Mouse (Mus musculus): ENCODE results near the gene Agfg2. TPM values are rescaled to one million over a fixed set of nuclear protein-coding genes. Genes with fewer than 3 reads are reported as not detected.
A peak's percentile ranks its signal among the peaks of the same experiment; 100 is the strongest.

Agfg2 gene
- polyA plus RNA-seq, 1 experiment from 2014 or later, result 19.0 TPM

GRCm38 (mm10) chr5:137673015-137673414, 11.5 kb downstream of the Agfg2 start:
- 70% methylated on average over 6 of the region's 6 CpGs for WGBS
- no peak for ATAC-seq (ENCODE audit: insufficient read depth, low FRiP score)
- Histone ChIP-seq H3K27me3 (ENCODE audit: control insufficient read depth, insufficient read depth, low read length) (no peaks in the 10 kb centered on the region), H3K27ac (ENCODE audit: low read length) (no peak overlapping the region; the same call in 1 of the 2 replicates), H3K9me3 (replicated peaks; ENCODE audit: control insufficient read depth, low read length) (no peaks in the 10 kb centered on the region), H3K9ac (ENCODE audit: low read length) (no peak overlapping the region), H3K36me3 (ENCODE audit: control insufficient read depth, insufficient read depth, low read length) (no peaks in the 10 kb centered on the region), H3K4me3 (replicated peaks; ENCODE audit: low read length) (no peak overlapping the region), H3K4me1 (ENCODE audit: control insufficient read depth, insufficient read depth, low read length) (peaks cover 28% of the 10 kb centered on the region), H3K4me2 (ENCODE audit: low read depth, low read length) (no peak overlapping the region)

GRCm38 (mm10) chr5:137672361-137672760, 12.2 kb downstream of the Agfg2 start:
- Histone ChIP-seq H3K9me3 (replicated peaks; ENCODE audit: control insufficient read depth, low read length) (no peaks in the 10 kb centered on the region), H3K4me2 (ENCODE audit: low read depth, low read length) (no peak overlapping the region), H3K36me3 (ENCODE audit: control insufficient read depth, insufficient read depth, low read length) (0 out of 2 replicates have a peak, but pooled peaks cover 2% of the 10 kb centered on the region), H3K27ac (ENCODE audit: low read length) (peak overlapping the region; percentile 86), H3K4me3 (replicated peaks; ENCODE audit: low read length) (no peak overlapping the region), H3K9ac (ENCODE audit: low read length) (no peak overlapping the region), H3K27me3 (ENCODE audit: control insufficient read depth, insufficient read depth, low read length) (no peaks in the 10 kb centered on the region), H3K4me1 (ENCODE audit: control insufficient read depth, insufficient read depth, low read length) (peaks cover 28% of the 10 kb centered on the region)
- no peak for ATAC-seq (ENCODE audit: insufficient read depth, low FRiP score)
- 74% methylated on average over 5 of the region's 5 CpGs for WGBS

GRCm38 (mm10) chr5:137671443-137672240, 12.9 kb downstream of the Agfg2 start:
- ATAC-seq (ENCODE audit: insufficient read depth, low FRiP score), result peak; percentile 80
- 8% methylated on average over 9 of the region's 9 CpGs for WGBS
- Histone ChIP-seq H3K9me3 (replicated peaks; ENCODE audit: control insufficient read depth, low read length) (no peaks in the 10 kb centered on the region), H3K27ac (ENCODE audit: low read length) (peak overlapping the region; percentile 86), H3K4me2 (ENCODE audit: low read depth, low read length) (peak overlapping the region; percentile 9; the same call in 1 of the 2 replicates), H3K27me3 (ENCODE audit: control insufficient read depth, insufficient read depth, low read length) (no peaks in the 10 kb centered on the region), H3K4me1 (ENCODE audit: control insufficient read depth, insufficient read depth, low read length) (peaks cover 28% of the 10 kb centered on the region), H3K4me3 (replicated peaks; ENCODE audit: low read length) (no peak overlapping the region), H3K36me3 (ENCODE audit: control insufficient read depth, insufficient read depth, low read length) (0 out of 2 replicates have a peak, but pooled peaks cover 4% of the 10 kb centered on the region), H3K9ac (ENCODE audit: low read length) (peak overlapping the region; percentile 52)

GRCm38 (mm10) chr5:137670240-137670639, 14.3 kb downstream of the Agfg2 start:
- no peak for ATAC-seq (ENCODE audit: insufficient read depth, low FRiP score)
- Histone ChIP-seq H3K36me3 (ENCODE audit: control insufficient read depth, insufficient read depth, low read length) (peaks cover 10% of the 10 kb centered on the region; the same call in 1 of the 2 replicates), H3K9me3 (replicated peaks; ENCODE audit: control insufficient read depth, low read length) (no peaks in the 10 kb centered on the region), H3K27ac (ENCODE audit: low read length) (peak overlapping the region; percentile 48; the same call in 1 of the 2 replicates), H3K4me3 (replicated peaks; ENCODE audit: low read length) (no peak overlapping the region), H3K4me2 (ENCODE audit: low read depth, low read length) (no peak overlapping the region), H3K27me3 (ENCODE audit: control insufficient read depth, insufficient read depth, low read length) (no peaks in the 10 kb centered on the region), H3K4me1 (ENCODE audit: control insufficient read depth, insufficient read depth, low read length) (peaks cover 28% of the 10 kb centered on the region), H3K9ac (ENCODE audit: low read length) (no peak overlapping the region)
- WGBS, result 82% methylated on average over 1 of the region's 1 CpGs

- Histone ChIP-seq H3K36me3 (ENCODE audit: control insufficient read depth, insufficient read depth, low read length) (peaks cover 12% of the 10 kb centered on the region; the same call in 1 of the 2 replicates), H3K4me3 (replicated peaks; ENCODE audit: low read length) (no peak overlapping the region), H3K27me3 (ENCODE audit: control insufficient read depth, insufficient read depth, low read length) (no peaks in the 10 kb centered on the region), H3K9ac (ENCODE audit: low read length) (no peak overlapping the region), H3K9me3 (replicated peaks; ENCODE audit: control insufficient read depth, low read length) (no peaks in the 10 kb centered on the region), H3K4me2 (ENCODE audit: low read depth, low read length) (0 out of 2 replicates have a peak overlapping the region, but pooled peaks have one; percentile 20), H3K4me1 (ENCODE audit: control insufficient read depth, insufficient read depth, low read length) (peaks cover 28% of the 10 kb centered on the region), H3K27ac (ENCODE audit: low read length) (peak overlapping the region; percentile 10; the same call in 1 of the 2 replicates)
- no peak for ATAC-seq (ENCODE audit: insufficient read depth, low FRiP score)
- 41% methylated on average over 10 of the region's 10 CpGs for WGBS
These were observed 15.6 kb downstream of the Agfg2 start for GRCm38 (mm10) chr5:137668971-137669370.

- no peak overlapping the region for H3K9ac ChIP-seq (ENCODE audit: low read length)
- no peak overlapping the region for H3K4me3 ChIP-seq (replicated peaks; ENCODE audit: low read length)
- no peaks in the 10 kb centered on the region for H3K27me3 ChIP-seq (ENCODE audit: control insufficient read depth, insufficient read depth, low read length)
- no peaks in the 10 kb centered on the region for H3K9me3 ChIP-seq (replicated peaks; ENCODE audit: control insufficient read depth, low read length)
- WGBS, result 78% methylated on average over 9 of the region's 9 CpGs
- no peak for ATAC-seq (ENCODE audit: insufficient read depth, low FRiP score)
- H3K36me3 ChIP-seq (ENCODE audit: control insufficient read depth, insufficient read depth, low read length), result peaks cover 18% of the 10 kb centered on the region; the same call in 1 of the 2 replicates
- H3K27ac ChIP-seq (ENCODE audit: low read length), result no peak overlapping the region
- H3K4me1 ChIP-seq (ENCODE audit: control insufficient read depth, insufficient read depth, low read length), result no peaks in the 10 kb centered on the region
- H3K4me2 ChIP-seq (ENCODE audit: low read depth, low read length), result no peak overlapping the region
These were observed 21.5 kb downstream of the Agfg2 start for GRCm38 (mm10) chr5:137663057-137663456.

- WGBS, result 85% methylated on average over 6 of the region's 6 CpGs
- 0 out of 2 replicates have a peak, but pooled peaks cover 3% of the 10 kb centered on the region for H3K4me1 ChIP-seq (ENCODE audit: control insufficient read depth, insufficient read depth, low read length)
- no peak overlapping the region for H3K27ac ChIP-seq (ENCODE audit: low read length)
- no peak overlapping the region for H3K4me2 ChIP-seq (ENCODE audit: low read depth, low read length)
- no peaks in the 10 kb centered on the region for H3K27me3 ChIP-seq (ENCODE audit: control insufficient read depth, insufficient read depth, low read length)
- 0 out of 2 replicates have a peak, but pooled peaks cover 7% of the 10 kb centered on the region for H3K36me3 ChIP-seq (ENCODE audit: control insufficient read depth, insufficient read depth, low read length)
- H3K9me3 ChIP-seq (replicated peaks; ENCODE audit: control insufficient read depth, low read length), result no peaks in the 10 kb centered on the region
- no peak overlapping the region for H3K9ac ChIP-seq (ENCODE audit: low read length)
- no peak overlapping the region for H3K4me3 ChIP-seq (replicated peaks; ENCODE audit: low read length)
- no peak for ATAC-seq (ENCODE audit: insufficient read depth, low FRiP score)
These were observed 24.4 kb downstream of the Agfg2 start for GRCm38 (mm10) chr5:137660064-137660688.

GRCm38 (mm10) chr5:137656977-137657376, 27.5 kb downstream of the Agfg2 start:
- Histone ChIP-seq H3K4me1 (ENCODE audit: control insufficient read depth, insufficient read depth, low read length) (0 out of 2 replicates have a peak, but pooled peaks cover 3% of the 10 kb centered on the region), H3K4me3 (replicated peaks; ENCODE audit: low read length) (no peak overlapping the region), H3K36me3 (ENCODE audit: control insufficient read depth, insufficient read depth, low read length) (peaks cover 6% of the 10 kb centered on the region; the same call in 1 of the 2 replicates), H3K27me3 (ENCODE audit: control insufficient read depth, insufficient read depth, low read length) (no peaks in the 10 kb centered on the region), H3K9me3 (replicated peaks; ENCODE audit: control insufficient read depth, low read length) (no peaks in the 10 kb centered on the region), H3K9ac (ENCODE audit: low read length) (no peak overlapping the region), H3K4me2 (ENCODE audit: low read depth, low read length) (no peak overlapping the region), H3K27ac (ENCODE audit: low read length) (peak overlapping the region; percentile 40)
- peak; percentile 70; the same call in 1 of the 2 replicates for ATAC-seq (ENCODE audit: insufficient read depth, low FRiP score)
- WGBS, result 21% methylated on average over 6 of the region's 6 CpGs

GRCm38 (mm10) chr5:137654746-137655145, 29.8 kb downstream of the Agfg2 start:
- H3K27me3 ChIP-seq (ENCODE audit: control insufficient read depth, insufficient read depth, low read length), result no peaks in the 10 kb centered on the region
- WGBS, result 79% methylated on average over 7 of the region's 7 CpGs
- H3K4me2 ChIP-seq (ENCODE audit: low read depth, low read length), result no peak overlapping the region
- H3K27ac ChIP-seq (ENCODE audit: low read length), result no peak overlapping the region
- no peak overlapping the region for H3K4me3 ChIP-seq (replicated peaks; ENCODE audit: low read length)
- no peak overlapping the region for H3K9ac ChIP-seq (ENCODE audit: low read length)
- no peaks in the 10 kb centered on the region for H3K9me3 ChIP-seq (replicated peaks; ENCODE audit: control insufficient read depth, low read length)
- peaks cover under 1% of the 10 kb centered on the region; the same call in 1 of the 2 replicates for H3K36me3 ChIP-seq (ENCODE audit: control insufficient read depth, insufficient read depth, low read length)
- peaks cover 17% of the 10 kb centered on the region for H3K4me1 ChIP-seq (ENCODE audit: control insufficient read depth, insufficient read depth, low read length)
- ATAC-seq (ENCODE audit: insufficient read depth, low FRiP score), result no peak
